Mouse (Mus musculus) kidney, postnatal 0 days (tissue): ENCODE measurements around the gene 4930595D18Rik. TPM values are rescaled to one million over a fixed set of nuclear protein-coding genes. Genes with fewer than 3 reads are reported as not detected.
A peak's percentile ranks its signal among the peaks of the same experiment; 100 is the strongest.

ENCODE experiments used
- ATAC-seq: fragments of 200-750 bp; cut with Nextera tagmentation; replicated peaks from 2 replicates; pipeline ENCODE4 v1.8.0; 2017; ENCODE audit warnings: low read depth, moderate number of reproducible peaks, moderate TSS enrichment, moderate library complexity; ENCODE audit not compliant: low FRiP score
- DNase-seq: peaks from one replicate; pipeline ENCODE4 v3.0.0-alpha.2; 2016; ENCODE audit warnings: low spot score
- H3K27ac ChIP-seq: fragments of 300-500 bp; sonication (generic); 2 replicates; pipeline ENCODE4 v1.5.1; 2014; ENCODE audit warnings: mild to moderate bottlenecking
- H3K27me3 ChIP-seq: fragments of 300-500 bp; sonication (generic); 2 replicates; pipeline ENCODE4 v1.6.1; 2014; ENCODE audit warnings: low read length, mixed read lengths; ENCODE audit not compliant: insufficient read depth
- H3K36me3 ChIP-seq: fragments of 300-500 bp; sonication (generic); 2 replicates; pipeline ENCODE4 v1.6.1; 2014; ENCODE audit warnings: low read length, mixed read lengths; ENCODE audit not compliant: insufficient read depth
- H3K4me1 ChIP-seq: fragments of 300-500 bp; sonication (generic); replicated peaks from 2 replicates; pipeline ENCODE4 v1.6.1; 2014; ENCODE audit warnings: antibody characterized with exemption, low read length, mixed read lengths; ENCODE audit not compliant: insufficient read depth
- H3K4me2 ChIP-seq: fragments of 300-500 bp; sonication (generic); 2 replicates; pipeline ENCODE4 v1.6.1; 2014; ENCODE audit warnings: mild to moderate bottlenecking, low read length, moderate library complexity, mixed read lengths
- H3K4me3 ChIP-seq: fragments of 300-500 bp; sonication (generic); replicated peaks from 2 replicates; pipeline ENCODE4 v1.5.1; 2014; ENCODE audit warnings: low read depth, low read length
- H3K9ac ChIP-seq: fragments of 300-500 bp; sonication (generic); 2 replicates; pipeline ENCODE4 v1.6.1; 2014; ENCODE audit warnings: low read depth, low read length
- H3K9me3 ChIP-seq: fragments of 300-500 bp; sonication (generic); replicated peaks from 2 replicates; pipeline ENCODE4 v1.6.1; 2016; ENCODE audit warnings: low read length, inconsistent platforms, mixed read lengths
- CTCF ChIP-seq: IDR thresholded peaks from 2 replicates; pipeline ENCODE4 v1.5.1; 2016; ENCODE audit warnings: antibody characterized with exemption, low read depth, mild to moderate bottlenecking, moderate library complexity
- WGBS: fragments of 180-500 bp; shearing (Covaris S2); extraction: QIAGEN DNeasy Blood & Tissue Kit; methylation state at CpG from one replicate; pipeline ENCODE4 v1.1.7; 2014; 5-methylcytosine and 5-hydroxymethylcytosine counted together
- polyA plus RNA-seq: library from polyadenylated mRNA; unstranded; fragments of >200 nt; fragmentation: Nextera tagmentation; extraction: Ambion mirVana; gene quantifications from 2 replicates; pipeline ENCODE4 v1.2.1, GENCODE M21; 2015

The 4930595D18Rik gene
- polyA plus RNA-seq, 1 experiment from 2014 or later, result not detected

DNA sequence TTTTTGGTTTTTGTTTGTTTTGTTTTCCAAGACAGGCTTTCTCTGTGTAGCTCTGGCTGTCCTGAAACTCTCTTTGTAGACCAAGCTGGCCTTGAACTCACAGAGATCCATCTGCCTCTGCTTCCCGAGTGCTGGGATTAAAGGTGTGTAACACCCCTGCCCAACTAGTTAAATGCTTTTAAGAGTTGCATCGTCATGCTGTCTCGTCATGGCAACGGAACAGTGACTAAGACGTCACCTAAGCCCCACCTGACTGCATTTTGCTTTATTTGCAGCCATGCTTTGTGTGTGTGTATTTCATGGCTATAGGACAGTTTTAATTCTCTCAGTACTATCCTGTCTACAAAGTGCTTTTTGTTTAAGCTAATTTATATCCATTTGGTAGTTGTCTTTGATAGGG lies 27.4 kb upstream of the 4930595D18Rik start:
- Histone ChIP-seq H3K9ac (no peak overlapping the region), H3K4me1 (no peaks in the 10 kb centered on the region), H3K9me3 (no peaks in the 10 kb centered on the region), H3K27ac (no peak overlapping the region), H3K27me3 (no peaks in the 10 kb centered on the region), H3K4me3 (no peak overlapping the region), H3K36me3 (no peaks in the 10 kb centered on the region), H3K4me2 (no peak overlapping the region)
- DNase-seq (no peak), ATAC-seq (no peak)
- TF ChIP-seq CTCF, result no peak
- 81% methylated on average over 5 of the region's 5 CpGs for WGBS

GRCm38 (mm10) chr12:111207641-111208040 lies 23.4 kb upstream of the 4930595D18Rik start:
- 78% methylated on average over 3 of the region's 3 CpGs for WGBS
- Histone ChIP-seq H3K27ac (no peak overlapping the region), H3K4me2 (no peak overlapping the region), H3K36me3 (no peaks in the 10 kb centered on the region), H3K4me3 (no peak overlapping the region), H3K9ac (no peak overlapping the region), H3K27me3 (no peaks in the 10 kb centered on the region), H3K9me3 (no peaks in the 10 kb centered on the region), H3K4me1 (no peaks in the 10 kb centered on the region)
- no peak for ATAC-seq
- no peak for DNase-seq
- TF ChIP-seq CTCF, result no peak

- no peaks in the 10 kb centered on the region for H3K36me3 ChIP-seq
- no peak for TF ChIP-seq CTCF
- no peaks in the 10 kb centered on the region for H3K4me1 ChIP-seq
- ATAC-seq (no peak), DNase-seq (peak; percentile 46)
- H3K4me2 ChIP-seq, result no peak overlapping the region
- H3K27me3 ChIP-seq, result no peaks in the 10 kb centered on the region
- H3K27ac ChIP-seq, result no peak overlapping the region
- H3K9me3 ChIP-seq, result no peaks in the 10 kb centered on the region
- no peak overlapping the region for H3K4me3 ChIP-seq
- H3K9ac ChIP-seq, result no peak overlapping the region
- WGBS, result 68% methylated on average over 3 of the region's 3 CpGs
Observed at GRCm38 (mm10) chr12:111203945-111204344, 19.7 kb upstream of the 4930595D18Rik start.

- DNase-seq (no peak), ATAC-seq (no peak)
- no peak overlapping the region for H3K27ac ChIP-seq
Observed at GRCm38 (mm10) chr12:111203076-111203475, 18.8 kb upstream of the 4930595D18Rik start.

GRCm38 (mm10) chr12:111196548-111196947 lies 12.3 kb upstream of the 4930595D18Rik start:
- H3K9ac ChIP-seq, result no peak overlapping the region
- no peak for DNase-seq
- no peak for TF ChIP-seq CTCF
- H3K4me2 ChIP-seq, result no peak overlapping the region
- no peak for ATAC-seq
- H3K27me3 ChIP-seq, result no peaks in the 10 kb centered on the region
- no peaks in the 10 kb centered on the region for H3K36me3 ChIP-seq
- no peak overlapping the region for H3K4me3 ChIP-seq
- H3K27ac ChIP-seq, result no peak overlapping the region
- H3K9me3 ChIP-seq, result no peaks in the 10 kb centered on the region
- H3K4me1 ChIP-seq, result 0 out of 2 replicates have a peak, but pooled peaks cover 2% of the 10 kb centered on the region
- 55% methylated on average over 4 of the region's 4 CpGs for WGBS

More at GRCm38 (mm10) chr12:111203076-111203475, 18.8 kb upstream of the 4930595D18Rik start:
- H3K9ac ChIP-seq, result no peak overlapping the region
- no peaks in the 10 kb centered on the region for H3K9me3 ChIP-seq
- no peak for TF ChIP-seq CTCF
- no peaks in the 10 kb centered on the region for H3K4me1 ChIP-seq
- H3K4me3 ChIP-seq, result no peak overlapping the region
- H3K27me3 ChIP-seq, result no peaks in the 10 kb centered on the region
- 67% methylated on average over 10 of the region's 10 CpGs for WGBS
- no peaks in the 10 kb centered on the region for H3K36me3 ChIP-seq
- no peak overlapping the region for H3K4me2 ChIP-seq

GRCm38 (mm10) chr12:111193331-111193730 lies 9.0 kb upstream of the 4930595D18Rik start:
- no peak for ATAC-seq
- no peaks in the 10 kb centered on the region for H3K36me3 ChIP-seq
- no peak overlapping the region for H3K9ac ChIP-seq
- H3K4me3 ChIP-seq, result no peak overlapping the region
- H3K27ac ChIP-seq, result no peak overlapping the region
- 0 out of 2 replicates have a peak overlapping the region, but pooled peaks have one; percentile 18 for H3K4me2 ChIP-seq
- WGBS, result 48% methylated on average over 9 of the region's 9 CpGs
- TF ChIP-seq CTCF, result no peak
- no peak for DNase-seq
- H3K9me3 ChIP-seq, result no peaks in the 10 kb centered on the region
- 0 out of 2 replicates have a peak, but pooled peaks cover 9% of the 10 kb centered on the region for H3K4me1 ChIP-seq
- H3K27me3 ChIP-seq, result no peaks in the 10 kb centered on the region

- Histone ChIP-seq H3K4me3 (no peak overlapping the region), H3K9me3 (no peaks in the 10 kb centered on the region), H3K9ac (no peak overlapping the region), H3K4me2 (no peak overlapping the region), H3K36me3 (no peaks in the 10 kb centered on the region), H3K4me1 (0 out of 2 replicates have a peak, but pooled peaks cover 9% of the 10 kb centered on the region), H3K27ac (no peak overlapping the region), H3K27me3 (no peaks in the 10 kb centered on the region)
- ATAC-seq (no peak), DNase-seq (no peak)
- no peak for TF ChIP-seq CTCF
- 60% methylated on average over 6 of the region's 6 CpGs for WGBS
Observed at GRCm38 (mm10) chr12:111192777-111193176, 8.5 kb upstream of the 4930595D18Rik start.
